Mouse (Mus musculus): ENCODE measurements around the gene Coil. TPM values are rescaled to one million over a fixed set of nuclear protein-coding genes. Genes with fewer than 3 reads are reported as not detected.

The Coil gene
- polyA plus RNA-seq, 1 experiment from 2014 or later: 20.1 TPM

DNA sequence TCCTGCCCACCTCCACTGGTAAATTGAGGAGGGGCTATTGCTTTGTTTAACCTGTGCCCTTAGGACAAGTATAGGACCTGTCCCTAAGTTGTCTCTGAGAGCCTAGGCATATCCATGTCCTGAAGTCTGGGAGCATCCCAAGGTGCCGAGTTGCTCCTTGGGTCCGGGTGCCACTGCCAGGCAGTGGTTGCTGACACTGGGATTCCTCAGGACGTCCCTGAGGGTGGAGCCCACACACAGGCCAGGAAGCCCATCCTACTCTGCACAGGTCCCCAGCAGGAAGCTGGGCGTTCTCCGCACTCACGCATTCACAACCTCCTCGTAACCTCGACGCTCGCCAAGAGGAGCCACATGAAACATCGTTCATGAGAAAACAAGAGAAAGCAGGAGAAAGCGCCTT lies 28.6 kb upstream of the Coil start:
- Histone ChIP-seq H3K36me3 (ENCODE audit: control insufficient read depth, insufficient read depth, low read length) (peaks cover 7% of the 10 kb centered on the region), H3K4me2 (ENCODE audit: low read depth, severe bottlenecking) (no peak overlapping the region), H3K9me3 (ENCODE audit: control insufficient read depth, low read length) (no peaks in the 10 kb centered on the region), H3K27me3 (ENCODE audit: control insufficient read depth, insufficient read depth, low read length) (no peaks in the 10 kb centered on the region), H3K4me1 (ENCODE audit: control insufficient read depth, insufficient read depth, low read length) (no peaks in the 10 kb centered on the region), H3K27ac (replicated peaks; ENCODE audit: low read depth, low read length) (no peak overlapping the region), H3K4me3 (ENCODE audit: low read depth, low read length) (no peak overlapping the region), H3K9ac (ENCODE audit: low read length) (no peak overlapping the region)
- DNase-seq (ENCODE audit: low spot score): no peak
- WGBS: 82% methylated on average over 12 of the region's 12 CpGs
- ATAC-seq (ENCODE audit: insufficient number of reproducible peaks, low FRiP score, low TSS enrichment, low read depth): no peak

DNA sequence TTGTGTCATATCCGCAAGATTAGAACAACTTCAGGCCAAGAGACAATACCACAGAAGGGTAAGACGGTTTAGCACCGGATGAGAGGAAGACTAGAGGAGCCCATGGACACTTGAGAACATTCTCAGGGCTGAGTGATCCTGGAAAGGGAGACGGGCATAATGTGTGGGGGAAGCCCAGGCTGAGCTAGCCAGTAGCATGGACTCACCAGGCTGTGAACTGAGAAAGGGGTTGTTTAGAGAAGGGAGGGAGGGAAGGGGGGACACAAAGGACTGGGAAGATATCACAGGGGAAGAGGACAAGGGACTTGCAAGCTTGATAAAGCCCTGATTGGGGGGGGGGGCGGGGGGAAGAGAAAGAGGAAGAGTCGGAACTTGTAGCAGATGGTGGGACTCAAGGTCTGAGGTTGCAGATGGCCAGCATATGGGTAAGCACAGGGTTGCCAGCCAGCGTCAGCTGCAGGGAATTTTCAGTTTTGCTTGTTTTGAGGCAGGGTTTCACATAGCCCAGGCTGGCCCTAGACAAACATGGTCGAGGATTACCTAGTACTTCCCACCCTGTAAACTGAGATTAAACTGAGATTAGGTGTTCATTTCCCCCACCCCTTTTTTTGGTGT lies 24.0 kb upstream of the Coil start:
- no peak for ATAC-seq (ENCODE audit: insufficient number of reproducible peaks, low FRiP score, low TSS enrichment, low read depth)
- H3K9me3 ChIP-seq (ENCODE audit: control insufficient read depth, low read length): no peaks in the 10 kb centered on the region
- H3K4me1 ChIP-seq (ENCODE audit: control insufficient read depth, insufficient read depth, low read length): no peaks in the 10 kb centered on the region
- no peak overlapping the region for H3K4me3 ChIP-seq (ENCODE audit: low read depth, low read length)
- no peak overlapping the region for H3K9ac ChIP-seq (ENCODE audit: low read length)
- WGBS: 77% methylated on average over 8 of the region's 8 CpGs
- no peaks in the 10 kb centered on the region for H3K27me3 ChIP-seq (ENCODE audit: control insufficient read depth, insufficient read depth, low read length)
- peaks cover 7% of the 10 kb centered on the region for H3K36me3 ChIP-seq (ENCODE audit: control insufficient read depth, insufficient read depth, low read length)
- no peak overlapping the region for H3K27ac ChIP-seq (replicated peaks; ENCODE audit: low read depth, low read length)
- no peak overlapping the region for H3K4me2 ChIP-seq (ENCODE audit: low read depth, severe bottlenecking)
- DNase-seq (ENCODE audit: low spot score): no peak

DNA sequence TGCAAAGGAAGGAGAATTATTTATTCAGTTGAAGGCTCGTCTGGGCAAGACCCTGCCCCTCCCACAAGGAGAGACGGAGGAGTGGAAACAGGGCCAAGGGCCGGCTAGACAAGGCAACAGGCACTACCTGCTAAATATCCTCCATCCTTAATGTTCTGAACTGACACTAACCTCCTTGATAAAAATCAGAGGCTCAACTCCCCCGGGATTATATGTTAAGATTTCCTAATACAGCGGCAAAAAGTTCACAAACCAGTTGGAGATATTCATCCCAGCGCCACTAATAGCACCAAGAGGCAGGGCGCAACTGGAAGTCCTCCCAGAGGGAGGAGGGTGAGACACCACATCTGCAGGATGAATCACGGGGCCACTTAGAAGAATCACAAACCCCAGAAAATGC lies 21.2 kb upstream of the Coil start:
- Histone ChIP-seq H3K36me3 (ENCODE audit: control insufficient read depth, insufficient read depth, low read length) (peaks cover 6% of the 10 kb centered on the region), H3K9ac (ENCODE audit: low read length) (no peak overlapping the region), H3K4me3 (ENCODE audit: low read depth, low read length) (no peak overlapping the region), H3K9me3 (ENCODE audit: control insufficient read depth, low read length) (no peaks in the 10 kb centered on the region), H3K27ac (replicated peaks; ENCODE audit: low read depth, low read length) (no peak overlapping the region), H3K4me1 (ENCODE audit: control insufficient read depth, insufficient read depth, low read length) (no peaks in the 10 kb centered on the region), H3K27me3 (ENCODE audit: control insufficient read depth, insufficient read depth, low read length) (no peaks in the 10 kb centered on the region), H3K4me2 (ENCODE audit: low read depth, severe bottlenecking) (no peak overlapping the region)
- no peak for ATAC-seq (ENCODE audit: insufficient number of reproducible peaks, low FRiP score, low TSS enrichment, low read depth)
- 76% methylated on average over 8 of the region's 8 CpGs for WGBS
- DNase-seq (ENCODE audit: low spot score): no peak

DNA sequence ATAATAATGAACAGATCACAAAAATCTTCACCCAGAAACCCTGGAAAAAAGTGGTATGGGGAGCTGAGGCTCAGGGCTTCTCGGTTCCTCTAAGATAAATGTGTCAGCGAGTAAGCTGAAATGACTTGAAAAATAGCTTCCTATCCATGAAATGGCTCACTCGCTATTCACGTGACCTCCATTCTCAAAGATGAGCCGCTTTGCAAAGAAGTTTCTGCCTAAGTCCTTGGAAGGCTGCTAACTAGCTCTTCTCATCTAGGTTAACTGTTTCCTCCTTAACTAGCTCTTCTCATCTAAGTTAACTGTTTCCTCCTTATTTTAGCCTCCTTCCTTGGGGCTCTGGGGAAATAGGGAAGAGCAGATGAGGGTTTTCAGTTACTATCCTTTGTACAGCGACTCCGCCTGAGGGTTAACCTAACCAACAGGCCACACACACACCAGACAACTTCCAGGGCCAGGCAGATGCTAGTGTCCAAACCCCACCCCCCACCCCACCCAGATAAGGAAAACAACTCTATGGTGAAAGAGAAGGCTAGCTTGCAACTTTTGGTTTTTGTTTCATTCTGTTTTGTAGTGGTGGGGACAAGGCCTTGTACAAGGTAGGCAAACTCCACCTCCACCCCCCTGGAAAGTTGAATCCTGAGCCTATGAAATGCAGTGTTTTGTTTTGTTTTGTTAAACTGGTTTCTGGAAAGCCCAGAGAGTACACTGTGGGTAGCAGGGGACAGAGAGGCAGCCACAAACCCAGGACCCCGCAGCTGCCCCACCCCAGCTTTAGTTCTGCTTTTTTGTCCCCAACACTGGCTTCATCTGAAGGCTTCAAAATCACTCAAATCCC lies 20.0 kb upstream of the Coil start:
- Histone ChIP-seq H3K27me3 (ENCODE audit: control insufficient read depth, insufficient read depth, low read length) (no peaks in the 10 kb centered on the region), H3K4me1 (ENCODE audit: control insufficient read depth, insufficient read depth, low read length) (no peaks in the 10 kb centered on the region; the same call in 1 of the 2 replicates), H3K4me3 (ENCODE audit: low read depth, low read length) (no peak overlapping the region), H3K4me2 (ENCODE audit: low read depth, severe bottlenecking) (no peak overlapping the region), H3K9me3 (ENCODE audit: control insufficient read depth, low read length) (no peaks in the 10 kb centered on the region), H3K36me3 (ENCODE audit: control insufficient read depth, insufficient read depth, low read length) (peaks cover 3% of the 10 kb centered on the region), H3K9ac (ENCODE audit: low read length) (no peak overlapping the region), H3K27ac (replicated peaks; ENCODE audit: low read depth, low read length) (no peak overlapping the region)
- ATAC-seq (ENCODE audit: insufficient number of reproducible peaks, low FRiP score, low TSS enrichment, low read depth): no peak
- WGBS: 86% methylated on average over 8 of the region's 8 CpGs
- DNase-seq (ENCODE audit: low spot score): no peak

DNA sequence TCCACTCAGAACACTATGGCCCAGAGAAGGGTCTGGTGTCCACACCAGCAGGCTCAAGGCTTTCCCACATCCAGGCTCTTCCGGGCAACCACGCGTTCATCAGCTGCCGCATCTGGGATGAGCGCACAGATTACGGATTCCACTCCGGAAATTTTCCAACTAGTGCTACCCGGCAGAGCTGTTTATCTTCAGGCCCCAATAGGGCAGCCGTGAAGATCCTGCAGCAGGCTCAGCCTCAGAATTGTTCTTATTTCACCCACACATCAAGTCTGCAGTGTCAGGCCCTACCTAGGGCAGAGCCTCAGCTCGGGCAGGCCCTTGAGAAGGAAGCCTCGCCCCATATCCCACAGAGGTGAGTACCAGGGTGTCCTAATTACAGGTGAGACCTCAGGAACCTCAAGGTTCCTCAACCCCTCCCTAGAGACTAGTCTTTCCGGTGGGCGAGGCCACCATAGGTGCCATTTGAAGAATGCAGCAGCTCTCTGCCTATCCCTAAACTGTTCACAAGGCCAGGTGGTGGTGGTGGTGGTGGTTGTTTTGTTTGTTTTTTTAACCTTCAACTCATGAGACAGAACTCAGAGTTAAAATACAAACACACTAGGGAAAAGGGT lies 19.3 kb upstream of the Coil start:
- DNase-seq (ENCODE audit: low spot score) (no peak), ATAC-seq (ENCODE audit: insufficient number of reproducible peaks, low FRiP score, low TSS enrichment, low read depth) (no peak)
- Histone ChIP-seq H3K36me3 (ENCODE audit: control insufficient read depth, insufficient read depth, low read length) (no peaks in the 10 kb centered on the region), H3K27me3 (ENCODE audit: control insufficient read depth, insufficient read depth, low read length) (no peaks in the 10 kb centered on the region), H3K4me1 (ENCODE audit: control insufficient read depth, insufficient read depth, low read length) (no peaks in the 10 kb centered on the region; the same call in 1 of the 2 replicates), H3K27ac (replicated peaks; ENCODE audit: low read depth, low read length) (no peak overlapping the region), H3K9me3 (ENCODE audit: control insufficient read depth, low read length) (no peaks in the 10 kb centered on the region), H3K4me3 (ENCODE audit: low read depth, low read length) (no peak overlapping the region), H3K4me2 (ENCODE audit: low read depth, severe bottlenecking) (no peak overlapping the region), H3K9ac (ENCODE audit: low read length) (no peak overlapping the region)
- WGBS: 93% methylated on average over 13 of the region's 13 CpGs

DNA sequence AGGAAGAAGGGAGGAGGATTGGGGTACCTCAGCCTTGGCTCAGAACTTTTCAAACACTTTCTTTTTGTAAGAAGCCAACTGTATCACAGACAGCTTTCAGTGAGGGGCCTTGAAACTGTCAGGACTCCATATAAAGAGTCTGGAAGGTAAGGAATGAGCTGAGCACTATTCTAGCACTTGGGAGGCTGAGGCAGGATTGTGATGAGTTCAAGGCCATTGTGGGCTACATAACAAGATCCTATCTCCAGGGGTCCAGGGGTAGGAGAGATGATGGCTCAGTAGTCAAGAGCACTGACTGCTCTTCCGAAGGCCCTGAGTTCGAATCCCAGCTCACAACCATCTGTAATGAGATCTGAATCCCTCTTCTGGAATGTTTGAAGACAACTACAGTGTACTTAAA lies 18.5 kb upstream of the Coil start:
- H3K27me3 ChIP-seq (ENCODE audit: control insufficient read depth, insufficient read depth, low read length): no peaks in the 10 kb centered on the region
- WGBS: 91% methylated on average over 2 of the region's 2 CpGs
- ATAC-seq (ENCODE audit: insufficient number of reproducible peaks, low FRiP score, low TSS enrichment, low read depth) (no peak), DNase-seq (ENCODE audit: low spot score) (no peak)
- H3K9me3 ChIP-seq (ENCODE audit: control insufficient read depth, low read length): no peaks in the 10 kb centered on the region
- no peak overlapping the region for H3K27ac ChIP-seq (replicated peaks; ENCODE audit: low read depth, low read length)
- H3K4me2 ChIP-seq (ENCODE audit: low read depth, severe bottlenecking): no peak overlapping the region
- no peak overlapping the region for H3K4me3 ChIP-seq (ENCODE audit: low read depth, low read length)
- no peaks in the 10 kb centered on the region for H3K36me3 ChIP-seq (ENCODE audit: control insufficient read depth, insufficient read depth, low read length)
- H3K4me1 ChIP-seq (ENCODE audit: control insufficient read depth, insufficient read depth, low read length): no peaks in the 10 kb centered on the region; the same call in 1 of the 2 replicates
- no peak overlapping the region for H3K9ac ChIP-seq (ENCODE audit: low read length)

DNA sequence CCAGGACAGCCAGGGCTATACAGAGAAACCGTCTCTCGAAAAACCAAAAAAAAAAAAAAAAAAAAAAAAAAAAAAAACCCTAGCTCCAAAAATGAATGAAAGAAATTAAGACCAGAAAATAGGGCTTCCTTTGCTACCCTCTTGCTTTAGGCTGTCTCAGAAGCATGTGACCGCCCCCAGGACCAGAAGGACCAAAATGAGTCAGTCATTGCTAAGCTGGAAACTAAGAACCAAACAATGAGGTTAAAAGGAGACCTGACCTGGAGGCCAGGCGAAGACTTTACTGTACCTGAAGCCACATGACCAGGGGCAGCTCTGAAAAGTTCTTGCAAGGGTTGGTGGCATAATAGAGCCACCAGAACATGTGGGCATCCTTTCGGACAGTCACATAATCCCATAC lies 17.9 kb upstream of the Coil start:
- WGBS: 88% methylated on average over 5 of the region's 5 CpGs
- Histone ChIP-seq H3K27ac (replicated peaks; ENCODE audit: low read depth, low read length) (no peak overlapping the region), H3K4me2 (ENCODE audit: low read depth, severe bottlenecking) (no peak overlapping the region), H3K9ac (ENCODE audit: low read length) (no peak overlapping the region), H3K4me1 (ENCODE audit: control insufficient read depth, insufficient read depth, low read length) (no peaks in the 10 kb centered on the region; the same call in 1 of the 2 replicates), H3K27me3 (ENCODE audit: control insufficient read depth, insufficient read depth, low read length) (no peaks in the 10 kb centered on the region), H3K9me3 (ENCODE audit: control insufficient read depth, low read length) (no peaks in the 10 kb centered on the region), H3K4me3 (ENCODE audit: low read depth, low read length) (no peak overlapping the region), H3K36me3 (ENCODE audit: control insufficient read depth, insufficient read depth, low read length) (no peaks in the 10 kb centered on the region)
- no peak for ATAC-seq (ENCODE audit: insufficient number of reproducible peaks, low FRiP score, low TSS enrichment, low read depth)
- DNase-seq (ENCODE audit: low spot score): no peak

DNA sequence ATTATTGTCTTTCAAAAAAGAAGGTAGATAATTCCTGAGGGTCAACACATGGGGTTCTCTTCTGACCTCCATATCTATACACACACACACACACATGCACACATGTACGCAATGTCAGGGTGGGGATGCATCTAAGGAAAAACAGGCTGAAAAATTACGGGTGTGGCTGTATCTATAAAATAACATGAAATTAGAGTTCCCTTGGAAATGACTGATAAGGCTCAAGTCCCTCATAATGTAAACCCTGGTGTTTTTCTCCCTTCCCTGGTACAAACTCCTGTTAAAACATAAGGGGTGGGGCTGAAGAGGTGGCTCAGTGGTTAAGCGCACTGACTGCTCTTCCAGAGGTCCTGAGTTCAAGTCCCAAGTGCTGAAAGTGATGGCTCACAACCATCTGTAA lies 16.5 kb upstream of the Coil start:
- WGBS: 96% methylated on average over 3 of the region's 3 CpGs
- no peak for ATAC-seq (ENCODE audit: insufficient number of reproducible peaks, low FRiP score, low TSS enrichment, low read depth)
- DNase-seq (ENCODE audit: low spot score): no peak
- H3K4me2 ChIP-seq (ENCODE audit: low read depth, severe bottlenecking): no peak overlapping the region
- H3K27me3 ChIP-seq (ENCODE audit: control insufficient read depth, insufficient read depth, low read length): no peaks in the 10 kb centered on the region
- no peaks in the 10 kb centered on the region for H3K36me3 ChIP-seq (ENCODE audit: control insufficient read depth, insufficient read depth, low read length)
- no peak overlapping the region for H3K4me3 ChIP-seq (ENCODE audit: low read depth, low read length)
- H3K4me1 ChIP-seq (ENCODE audit: control insufficient read depth, insufficient read depth, low read length): no peaks in the 10 kb centered on the region; the same call in 1 of the 2 replicates
- H3K9ac ChIP-seq (ENCODE audit: low read length): no peak overlapping the region
- H3K9me3 ChIP-seq (ENCODE audit: control insufficient read depth, low read length): no peaks in the 10 kb centered on the region
- no peak overlapping the region for H3K27ac ChIP-seq (replicated peaks; ENCODE audit: low read depth, low read length)
